Mouse (Mus musculus): ENCODE results near the gene Mief1. TPM values are rescaled to one million over a fixed set of nuclear protein-coding genes. Genes with fewer than 3 reads are reported as not detected.

The Mief1 gene
- total RNA-seq, 1 experiment from 2014 or later = 25.9 TPM

- ATAC-seq (replicated peaks in 1 of 2; ENCODE audit: insufficient read depth in 1 of 2, low FRiP score in 2 of 2, low TSS enrichment in 1 of 2, low read depth in 1 of 2, poor library complexity in 2 of 2, severe bottlenecking in 2 of 2) = no peak
These were observed 23.1 kb downstream of the Mief1 start for GRCm38 (mm10) chr15:80256656-80257601.

- ATAC-seq (replicated peaks in 1 of 2; ENCODE audit: insufficient read depth in 1 of 2, low FRiP score in 2 of 2, low TSS enrichment in 1 of 2, low read depth in 1 of 2, poor library complexity in 2 of 2, severe bottlenecking in 2 of 2) = no peak
These were observed 23.9 kb downstream of the Mief1 start for GRCm38 (mm10) chr15:80257602-80258239.

- no peak for ATAC-seq (replicated peaks in 1 of 2; ENCODE audit: insufficient read depth in 1 of 2, low FRiP score in 2 of 2, low TSS enrichment in 1 of 2, low read depth in 1 of 2, poor library complexity in 2 of 2, severe bottlenecking in 2 of 2)
These were observed 24.7 kb downstream of the Mief1 start for GRCm38 (mm10) chr15:80258240-80259170.

- no peak for ATAC-seq (replicated peaks in 1 of 2; ENCODE audit: insufficient read depth in 1 of 2, low FRiP score in 2 of 2, low TSS enrichment in 1 of 2, low read depth in 1 of 2, poor library complexity in 2 of 2, severe bottlenecking in 2 of 2)
These were observed 25.7 kb downstream of the Mief1 start for GRCm38 (mm10) chr15:80259406-80260045.

- peak in 1 of 2 experiments; percentile 32; a peak in 1 of 4 replicates for ATAC-seq (replicated peaks in 1 of 2; ENCODE audit: insufficient read depth in 1 of 2, low FRiP score in 2 of 2, low TSS enrichment in 1 of 2, low read depth in 1 of 2, poor library complexity in 2 of 2, severe bottlenecking in 2 of 2)
These were observed 26.9 kb downstream of the Mief1 start for GRCm38 (mm10) chr15:80260677-80261076.

GRCm38 (mm10) chr15:80261100-80261499 is 27.3 kb downstream of the Mief1 start:
- no peak for ATAC-seq (replicated peaks in 1 of 2; ENCODE audit: insufficient read depth in 1 of 2, low FRiP score in 2 of 2, low TSS enrichment in 1 of 2, low read depth in 1 of 2, poor library complexity in 2 of 2, severe bottlenecking in 2 of 2)

- ATAC-seq (replicated peaks in 1 of 2; ENCODE audit: insufficient read depth in 1 of 2, low FRiP score in 2 of 2, low TSS enrichment in 1 of 2, low read depth in 1 of 2, poor library complexity in 2 of 2, severe bottlenecking in 2 of 2) = peak; percentile 94
These were observed 30.1 kb downstream of the Mief1 start, which contains the start of gene Rps19bp1 for GRCm38 (mm10) chr15:80263610-80264575. TSS of gene Rps19bp1 (minus strand) at chr15:80264315.

GRCm38 (mm10) chr15:80266281-80266680 is 32.5 kb downstream of the Mief1 start:
- ATAC-seq (replicated peaks in 1 of 2; ENCODE audit: insufficient read depth in 1 of 2, low FRiP score in 2 of 2, low TSS enrichment in 1 of 2, low read depth in 1 of 2, poor library complexity in 2 of 2, severe bottlenecking in 2 of 2) = peak; percentile 41 to 66; a peak in 2 of 4 replicates

GRCm38 (mm10) chr15:80271858-80272396 is 38.1 kb downstream of the Mief1 start:
- no peak for ATAC-seq (replicated peaks in 1 of 2; ENCODE audit: insufficient read depth in 1 of 2, low FRiP score in 2 of 2, low TSS enrichment in 1 of 2, low read depth in 1 of 2, poor library complexity in 2 of 2, severe bottlenecking in 2 of 2)

GRCm38 (mm10) chr15:80277107-80277506 is 43.3 kb downstream of the Mief1 start:
- no peak for ATAC-seq (replicated peaks in 1 of 2; ENCODE audit: insufficient read depth in 1 of 2, low FRiP score in 2 of 2, low TSS enrichment in 1 of 2, low read depth in 1 of 2, poor library complexity in 2 of 2, severe bottlenecking in 2 of 2)

- 0 out of 4 replicates have a peak, but pooled peaks have one; percentile 37 to 53 for ATAC-seq (replicated peaks in 1 of 2; ENCODE audit: insufficient read depth in 1 of 2, low FRiP score in 2 of 2, low TSS enrichment in 1 of 2, low read depth in 1 of 2, poor library complexity in 2 of 2, severe bottlenecking in 2 of 2)
These were observed 43.8 kb downstream of the Mief1 start for GRCm38 (mm10) chr15:80277625-80278024.

GRCm38 (mm10) chr15:80278121-80278759 is 44.4 kb downstream of the Mief1 start:
- no peak for ATAC-seq (replicated peaks in 1 of 2; ENCODE audit: insufficient read depth in 1 of 2, low FRiP score in 2 of 2, low TSS enrichment in 1 of 2, low read depth in 1 of 2, poor library complexity in 2 of 2, severe bottlenecking in 2 of 2)

GRCm38 (mm10) chr15:80279053-80279452 is 45.2 kb downstream of the Mief1 start:
- no peak for ATAC-seq (replicated peaks in 1 of 2; ENCODE audit: insufficient read depth in 1 of 2, low FRiP score in 2 of 2, low TSS enrichment in 1 of 2, low read depth in 1 of 2, poor library complexity in 2 of 2, severe bottlenecking in 2 of 2)

- no peak for ATAC-seq (replicated peaks in 1 of 2; ENCODE audit: insufficient read depth in 1 of 2, low FRiP score in 2 of 2, low TSS enrichment in 1 of 2, low read depth in 1 of 2, poor library complexity in 2 of 2, severe bottlenecking in 2 of 2)
These were observed 46.8 kb downstream of the Mief1 start for GRCm38 (mm10) chr15:80280646-80281045.

GRCm38 (mm10) chr15:80286851-80287415 is 53.1 kb downstream of the Mief1 start, which contains the start of gene Cacna1i:
TSS of gene Cacna1i (plus strand) at chr15:80287238.
- ATAC-seq (replicated peaks in 1 of 2; ENCODE audit: insufficient read depth in 1 of 2, low FRiP score in 2 of 2, low TSS enrichment in 1 of 2, low read depth in 1 of 2, poor library complexity in 2 of 2, severe bottlenecking in 2 of 2) = no peak

Data from hematopoietic stem cell, adult 5-6 weeks (primary cell).